Mouse (Mus musculus) right cerebral cortex, adult 18-20 months (tissue): Measurements from ENCODE around the gene Slc25a12.

Experiments used
- DNase-seq: peaks from one replicate; pipeline ENCODE4 v3.0.0; 2022; ENCODE audit warnings: mixed read lengths

Gene Slc25a12

GRCm38 (mm10) chr2:71304821-71305220, 62.7 kb downstream of the Slc25a12 start:
- no peak for DNase-seq

- DNase-seq, result no peak
These were observed 64.3 kb downstream of the Slc25a12 start for GRCm38 (mm10) chr2:71303221-71303620.

- DNase-seq, result no peak
These were observed 65.3 kb downstream of the Slc25a12 start for GRCm38 (mm10) chr2:71302156-71302663.

GRCm38 (mm10) chr2:71298729-71299128, 68.8 kb downstream of the Slc25a12 start:
- DNase-seq, result no peak

GRCm38 (mm10) chr2:71297501-71297900, 70.0 kb downstream of the Slc25a12 start:
- DNase-seq, result peak; percentile 31

GRCm38 (mm10) chr2:71295844-71296243, 71.7 kb downstream of the Slc25a12 start:
- DNase-seq, result no peak

- DNase-seq, result no peak
These were observed 73.1 kb downstream of the Slc25a12 start for GRCm38 (mm10) chr2:71294489-71294888.

DNA sequence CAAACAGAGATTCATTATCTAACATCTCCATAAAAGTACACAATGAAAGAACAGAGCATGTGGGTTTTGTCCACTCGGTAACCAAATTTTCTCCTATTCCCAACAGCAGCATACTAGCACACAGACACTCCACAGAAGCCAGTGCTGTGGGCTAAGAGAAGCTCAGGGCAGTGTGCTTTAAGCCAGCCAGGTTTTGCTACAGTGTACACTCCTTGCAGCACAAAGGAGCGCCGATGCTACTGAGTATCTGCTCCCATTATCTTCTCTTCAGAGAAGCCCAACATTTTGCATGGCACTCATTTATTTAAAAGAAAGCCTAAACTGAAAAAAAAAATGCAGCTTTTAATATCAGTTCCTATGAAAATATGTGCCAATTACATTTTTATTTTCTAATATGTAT, 73.6 kb downstream of the Slc25a12 start:
- no peak for DNase-seq

- DNase-seq, result no peak
These were observed 76.0 kb downstream of the Slc25a12 start for GRCm38 (mm10) chr2:71291566-71291965.

DNA sequence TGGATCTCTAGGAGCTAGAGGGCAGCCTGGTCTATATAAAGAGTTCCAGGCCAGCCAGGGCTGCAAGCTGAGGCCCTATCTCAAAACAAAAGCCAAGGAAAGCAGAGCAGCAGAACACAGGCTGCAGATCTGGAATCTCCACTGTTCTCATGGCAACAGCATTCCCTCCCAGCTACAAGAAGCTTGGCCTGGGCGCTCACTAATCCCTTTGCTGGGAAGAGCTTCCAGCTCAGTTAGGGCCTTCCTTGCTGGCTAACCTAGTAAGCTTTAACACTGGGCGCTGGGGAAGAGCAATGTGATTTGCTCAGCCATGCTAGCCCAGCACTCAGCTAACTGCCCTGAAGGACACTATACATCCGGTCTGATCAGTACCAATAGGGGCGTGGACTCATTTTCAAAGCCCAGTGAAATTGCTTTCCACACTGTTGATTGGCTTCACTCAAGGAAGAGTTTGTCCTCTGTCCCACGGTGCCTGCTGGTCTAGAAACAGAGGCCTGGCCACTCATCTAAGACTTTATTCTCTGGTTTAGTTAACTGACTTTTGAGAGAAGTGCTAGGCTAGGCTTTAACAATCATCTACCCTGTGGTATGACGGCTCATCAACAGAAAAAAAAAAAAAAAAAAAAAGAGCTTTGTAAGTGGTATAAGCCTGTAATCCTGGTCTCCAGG, 77.3 kb downstream of the Slc25a12 start:
- peak; percentile 40 for DNase-seq

DNA sequence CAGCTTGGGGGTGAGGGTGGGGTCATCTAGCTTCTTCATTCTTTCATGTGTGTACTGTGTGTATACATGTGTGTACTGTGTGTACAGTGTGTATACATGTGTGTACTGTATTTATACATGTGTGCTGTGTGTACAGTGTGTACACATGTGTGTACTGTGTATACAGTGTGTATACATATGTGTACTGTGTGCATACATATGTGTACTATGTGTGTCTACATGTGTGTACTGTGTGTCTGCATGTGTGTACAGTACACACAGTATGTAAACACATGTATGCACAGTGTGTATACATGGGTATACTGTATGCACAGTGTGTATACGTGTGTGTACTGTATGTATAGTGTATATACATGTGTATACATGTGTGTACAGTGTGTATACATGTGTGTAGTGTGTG, 85.6 kb downstream of the Slc25a12 start:
- DNase-seq, result no peak

DNA sequence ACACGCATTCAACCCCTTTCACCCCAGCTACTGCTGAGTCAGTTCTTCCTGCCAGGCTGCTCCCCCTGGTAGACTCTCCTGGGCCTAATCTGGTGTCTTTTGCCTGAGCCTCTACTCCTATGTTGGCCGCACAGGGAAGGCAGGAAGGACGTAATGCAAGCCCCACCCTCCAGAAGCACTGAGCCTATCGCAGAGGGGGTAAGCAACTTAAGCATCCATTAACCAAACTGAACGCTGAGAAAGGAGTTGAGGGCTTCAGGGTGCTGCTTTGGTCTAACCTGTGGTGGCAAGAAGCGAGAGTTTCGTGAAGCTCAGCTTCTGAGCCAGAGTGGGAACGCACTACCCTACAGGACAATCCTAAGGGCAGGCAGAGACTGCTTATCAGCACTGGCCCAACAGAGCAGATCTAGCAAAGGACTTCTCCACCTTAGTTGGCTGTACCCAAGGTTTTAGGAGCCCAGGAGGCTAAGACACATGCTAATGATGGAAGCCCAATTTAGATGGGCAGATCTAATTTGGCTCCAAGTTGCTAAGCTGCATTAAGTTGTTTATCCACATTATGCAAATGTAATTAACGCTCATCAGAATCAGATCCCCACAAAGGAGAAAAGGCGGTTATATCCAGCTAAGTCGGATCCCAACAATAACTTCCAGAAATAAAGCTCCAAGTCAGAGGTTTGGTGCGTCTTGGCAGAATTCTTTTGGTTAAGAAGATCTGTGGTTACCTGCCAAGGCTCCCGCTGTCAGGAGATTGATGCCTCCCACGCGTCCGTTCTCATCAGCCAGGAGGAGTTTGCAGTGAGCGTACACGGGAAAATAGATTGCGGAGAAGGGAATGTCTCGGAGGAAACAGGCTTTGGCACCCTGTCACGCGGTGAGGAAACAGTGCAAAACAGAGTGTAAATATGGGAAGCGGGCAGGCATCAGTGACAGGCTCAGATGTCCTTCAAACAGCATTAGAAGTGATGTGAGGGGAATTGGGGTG, 88.5 kb downstream of the Slc25a12 start:
- DNase-seq, result peak; percentile 81

GRCm38 (mm10) chr2:71275734-71276133, 91.8 kb downstream of the Slc25a12 start:
- DNase-seq, result no peak

GRCm38 (mm10) chr2:71273955-71274679, 93.4 kb downstream of the Slc25a12 start:
- peak; percentile 71 for DNase-seq

- no peak for DNase-seq
These were observed 97.5 kb downstream of the Slc25a12 start for GRCm38 (mm10) chr2:71270085-71270484.

DNA sequence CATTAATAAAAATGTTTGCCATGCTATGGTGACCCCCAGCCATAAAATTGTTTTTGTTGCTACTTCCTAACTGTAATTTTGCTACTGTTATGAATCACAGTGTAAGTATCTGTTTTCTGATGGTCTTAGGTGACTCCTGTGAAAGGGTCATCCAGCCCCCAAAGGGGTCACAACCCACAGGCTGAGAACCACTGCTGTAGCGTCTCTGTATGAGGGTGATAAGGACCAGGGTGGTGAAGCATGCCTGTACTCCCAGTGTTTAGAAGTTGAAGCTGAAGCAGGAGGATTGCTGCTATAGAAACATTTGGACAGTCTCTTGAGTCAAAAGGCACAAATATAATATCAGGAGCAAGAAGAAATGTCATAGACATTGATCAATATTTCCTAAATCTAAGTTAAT, 98.2 kb downstream of the Slc25a12 start:
- no peak for DNase-seq

DNA sequence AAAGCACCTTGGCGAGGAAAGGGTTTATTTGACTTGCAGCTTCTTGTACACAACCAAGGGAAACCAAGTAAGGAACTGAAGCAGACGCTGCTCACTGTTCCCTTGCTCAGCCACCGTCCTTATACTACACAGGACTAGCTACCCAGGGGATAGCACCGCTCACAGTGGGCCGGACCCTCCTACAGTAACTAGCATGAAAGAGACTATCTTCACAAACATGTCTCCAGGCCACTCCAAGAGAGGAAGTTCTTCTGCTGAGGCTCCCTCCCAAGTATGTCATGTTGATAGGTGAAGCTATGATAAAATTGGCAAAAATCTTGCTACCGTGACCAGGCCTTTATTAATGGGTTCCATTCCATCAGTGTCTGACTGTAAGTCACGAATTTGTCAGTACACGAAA, 98.9 kb downstream of the Slc25a12 start:
- DNase-seq, result no peak

GRCm38 (mm10) chr2:71264585-71264984, 103.0 kb downstream of the Slc25a12 start:
- DNase-seq, result no peak

DNA sequence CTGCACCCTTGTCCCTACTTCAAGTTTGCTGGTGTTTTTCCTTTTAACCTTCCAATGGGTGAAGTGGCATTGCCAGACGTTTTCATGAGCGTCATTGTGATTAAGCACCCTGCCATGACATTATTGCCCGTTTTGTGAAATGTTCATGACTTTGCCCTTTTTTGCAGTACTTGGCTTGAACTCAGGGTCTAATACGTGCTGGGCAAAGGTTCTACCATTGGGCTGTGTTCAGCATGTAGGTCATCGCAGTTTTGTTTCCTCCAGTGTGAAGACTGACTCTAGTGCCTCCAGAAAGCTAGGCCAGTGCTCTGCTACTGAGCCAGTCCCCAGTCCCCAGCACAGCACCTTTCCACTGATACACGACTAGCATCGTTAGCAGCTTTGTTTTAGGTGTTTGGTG, 111.0 kb downstream of the Slc25a12 start:
- DNase-seq, result no peak

DNA sequence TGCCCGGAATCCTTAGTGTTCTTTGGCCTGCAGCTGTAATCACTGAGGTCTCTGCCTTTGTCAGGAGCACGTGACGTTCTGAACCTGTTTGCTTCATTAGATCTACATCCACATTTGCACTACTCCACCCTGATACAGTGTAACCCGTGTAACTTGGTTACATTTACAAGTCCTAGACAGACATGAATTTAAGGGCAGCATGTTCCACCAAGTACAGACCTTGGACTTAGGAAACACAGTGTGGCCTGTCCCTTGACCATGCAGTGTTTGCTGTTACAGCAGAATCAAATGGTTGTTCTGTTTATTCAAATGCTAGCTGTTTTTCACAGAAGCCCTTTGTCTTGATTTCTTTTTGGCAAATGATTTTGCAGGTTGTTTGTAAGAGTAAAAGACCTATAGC, 112.7 kb downstream of the Slc25a12 start:
- DNase-seq, result no peak

- DNase-seq, result no peak
These were observed 116.7 kb downstream of the Slc25a12 start for GRCm38 (mm10) chr2:71250841-71251240.

DNA sequence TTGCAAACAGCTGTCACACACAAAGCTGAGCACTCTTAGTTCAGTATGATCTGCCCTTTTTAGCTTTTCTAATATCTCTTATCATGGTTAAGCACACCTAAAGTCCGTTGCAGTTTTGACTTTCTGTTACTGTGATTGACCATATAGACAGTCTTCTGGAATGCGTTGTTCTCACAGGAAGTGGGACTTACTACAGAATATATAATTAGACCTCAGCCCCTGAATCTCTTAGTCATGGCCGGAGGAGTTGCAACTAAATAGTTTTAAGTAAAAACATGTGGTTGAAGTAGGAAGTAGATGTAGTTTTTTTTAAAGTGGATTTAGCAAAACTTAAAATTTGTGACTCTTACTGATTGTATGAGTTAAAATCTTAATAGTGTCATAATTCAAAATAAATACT, 119.5 kb downstream of the Slc25a12 start:
- DNase-seq, result no peak

- no peak for DNase-seq
These were observed 121.5 kb downstream of the Slc25a12 start for GRCm38 (mm10) chr2:71246096-71246495.
